Mouse (Mus musculus) ES-E14 (cell line): Measurements from ENCODE around the gene Senp1.

Source experiments
- CHD2 ChIP-seq: IDR thresholded peaks from 2 replicates; pipeline ENCODE4 v1.6.1; 2014; ENCODE audit warnings: mild to moderate bottlenecking, low read depth, low read length, inconsistent platforms
- MAFK ChIP-seq: IDR thresholded peaks from 2 replicates; pipeline ENCODE4 v1.6.1; 2014; ENCODE audit warnings: mild to moderate bottlenecking, low read depth, low read length, inconsistent platforms; ENCODE audit not compliant: insufficient read depth
- ZC3H11A ChIP-seq: IDR thresholded peaks from 2 replicates; pipeline ENCODE4 v1.6.1; 2012; ENCODE audit warnings: low read depth, mild to moderate bottlenecking, inconsistent platforms, low read length, borderline replicate concordance

GRCm38 (mm10) chr15:98005181-98005580, 88.4 kb downstream of the Senp1 start:
- no peak for TF ChIP-seq ZC3H11A
- TF ChIP-seq CHD2: no peak
- no peak for TF ChIP-seq MAFK
